Comparison of ENCODE assay signal across 8 mouse cellular contexts in genomic region chr6:135197446-135197845, GRCm38 (mm10). TPM values are rescaled to one million over a fixed set of nuclear protein-coding genes. Genes with fewer than 3 reads are reported as not detected.
DNase-seq lines count a peak whose midpoint lies in the region; ATAC-seq lines count a peak whose summit lies in the region.

No protein-coding gene starts in this region.

- H3K4me3 ChIP-seq in heart, embryonic 16.5 days (ENCODE audit: low read length) = peak overlapping the region; percentile 88
- H3K4me3 ChIP-seq in hindbrain, embryonic 10.5 days = peak overlapping the region; percentile 91
- peak overlapping the region; percentile 71 for H3K4me3 ChIP-seq in midbrain, embryonic 11.5 days (ENCODE audit: low read depth, low read length)

- no peak for DNase-seq in heart, adult 18-20 months
- DNase-seq in R1 (ENCODE audit: low read depth, low spot score) = peak; percentile 42
- no peak for DNase-seq in hindbrain, embryonic 10.5 days (ENCODE audit: low spot score)
- no peak for DNase-seq in midbrain, embryonic 11.5 days (ENCODE audit: low spot score, missing footprints)
- DNase-seq in thymus, adult 18-20 months = no peak
- no peak for DNase-seq in embryo, embryonic 9.5 days (ENCODE audit: extremely low spot score)
- no peak for DNase-seq in thymus, postnatal 25 days

- peak overlapping the region; percentile 95 for H3K4me2 ChIP-seq in heart, embryonic 16.5 days (ENCODE audit: low read depth, low read length)
- H3K4me2 ChIP-seq in midbrain, embryonic 11.5 days = peak overlapping the region; percentile 85

- ATAC-seq in heart, embryonic 16.5 days (replicated peaks; ENCODE audit: extremely low read depth, insufficient read depth, low FRiP score) = no peak
- ATAC-seq in midbrain, embryonic 11.5 days (ENCODE audit: low FRiP score) = no peak

- no peaks in the 10 kb centered on the region for H3K36me3 ChIP-seq in heart, embryonic 16.5 days (ENCODE audit: control insufficient read depth, insufficient read depth)
- no peaks in the 10 kb centered on the region for H3K36me3 ChIP-seq in hindbrain, embryonic 10.5 days
- H3K36me3 ChIP-seq in midbrain, embryonic 11.5 days (ENCODE audit: control insufficient read depth, insufficient read depth, low read length) = no peaks in the 10 kb centered on the region

- H3K9ac ChIP-seq in heart, embryonic 16.5 days (ENCODE audit: low read length) = peak overlapping the region; percentile 88
- peak overlapping the region; percentile 87 for H3K9ac ChIP-seq in midbrain, embryonic 11.5 days (ENCODE audit: low read length)

- no peaks in the 10 kb centered on the region for H3K27me3 ChIP-seq in heart, embryonic 16.5 days (ENCODE audit: control insufficient read depth, insufficient read depth, low read length)
- peaks cover 22% of the 10 kb centered on the region; the same call in 1 of the 2 replicates for H3K27me3 ChIP-seq in hindbrain, embryonic 10.5 days (ENCODE audit: insufficient read depth, poor library complexity, severe bottlenecking)
- H3K27me3 ChIP-seq in midbrain, embryonic 11.5 days (ENCODE audit: control insufficient read depth, insufficient read depth, low read length) = no peaks in the 10 kb centered on the region; the same call in 1 of the 2 replicates

- no peak overlapping the region for H3K27ac ChIP-seq in heart, embryonic 16.5 days (ENCODE audit: low read length)
- H3K27ac ChIP-seq in hindbrain, embryonic 10.5 days = peak overlapping the region; percentile 95
- H3K27ac ChIP-seq in midbrain, embryonic 11.5 days (ENCODE audit: low read depth, low read length) = no peak overlapping the region

- H3K9me3 ChIP-seq in heart, embryonic 16.5 days (replicated peaks; ENCODE audit: control insufficient read depth, low read length) = no peaks in the 10 kb centered on the region
- H3K9me3 ChIP-seq in hindbrain, embryonic 10.5 days = no peaks in the 10 kb centered on the region
- no peaks in the 10 kb centered on the region for H3K9me3 ChIP-seq in midbrain, embryonic 11.5 days (ENCODE audit: control insufficient read depth, low read length)

- 16% methylated on average over 7 of the region's 7 CpGs for WGBS in heart, embryonic 16.5 days
- 21% methylated on average over 7 of the region's 7 CpGs for WGBS in hindbrain, embryonic 10.5 days
- 21% methylated on average over 7 of the region's 7 CpGs for WGBS in midbrain, embryonic 11.5 days

- peaks cover 6% of the 10 kb centered on the region for H3K4me1 ChIP-seq in heart, embryonic 16.5 days (ENCODE audit: control insufficient read depth, insufficient read depth, low read length)
- peaks cover 36% of the 10 kb centered on the region for H3K4me1 ChIP-seq in hindbrain, embryonic 10.5 days (replicated peaks)
- peaks cover 6% of the 10 kb centered on the region; the same call in 1 of the 2 replicates for H3K4me1 ChIP-seq in midbrain, embryonic 11.5 days (ENCODE audit: control insufficient read depth, insufficient read depth, low read length)

RNA-seq across cellular contexts. Expression of gene Fam234b, which starts 0.3 kb away (rescaled TPM):
- 11.0 and 12.2 TPM in 2 replicates for polyA plus RNA-seq in heart, embryonic 16.5 days (2015; fragmentation: Nextera tagmentation; extraction: Ambion mirVana)
- 1 to 10 TPM; 7.7 to 9.0 TPM for total RNA-seq in heart, adult 18-20 months (2021)
- 24.5 and 28.0 TPM in 2 replicates for polyA plus RNA-seq in hindbrain, embryonic 10.5 days (2016; fragmentation: Nextera tagmentation; extraction: Ambion mirVana)
- polyA plus RNA-seq in midbrain, embryonic 11.5 days (2014; fragmentation: Nextera tagmentation; extraction: Ambion mirVana) = 29.3 and 33.0 TPM in 2 replicates

RNA-seq across cellular contexts. Expression of gene Hebp1, which starts 0.4 kb away (rescaled TPM):
- 11.9 and 15.1 TPM in 2 replicates for polyA plus RNA-seq in heart, embryonic 16.5 days (2015; fragmentation: Nextera tagmentation; extraction: Ambion mirVana)
- total RNA-seq in heart, adult 18-20 months (2021) = 10 to 100 TPM; 64.7 to 68.9 TPM
- 6.3 and 9.0 TPM in 2 replicates for polyA plus RNA-seq in hindbrain, embryonic 10.5 days (2016; fragmentation: Nextera tagmentation; extraction: Ambion mirVana)
- 1.8 and 2.9 TPM in 2 replicates for polyA plus RNA-seq in midbrain, embryonic 11.5 days (2014; fragmentation: Nextera tagmentation; extraction: Ambion mirVana)

RNA-seq across cellular contexts. Expression of gene Gsg1, which starts 56.7 kb away (rescaled TPM):
- polyA plus RNA-seq in heart, embryonic 16.5 days (2015; fragmentation: Nextera tagmentation; extraction: Ambion mirVana) = 0.64 and 0.66 TPM in 2 replicates
- total RNA-seq in heart, adult 18-20 months (2021) = under 1 TPM; 0.44 to 0.65 TPM
- polyA plus RNA-seq in hindbrain, embryonic 10.5 days (2016; fragmentation: Nextera tagmentation; extraction: Ambion mirVana) = 0.39 and 0.58 TPM in 2 replicates
- 0.16 and 0.48 TPM in 2 replicates for polyA plus RNA-seq in midbrain, embryonic 11.5 days (2014; fragmentation: Nextera tagmentation; extraction: Ambion mirVana)
